Mouse (Mus musculus): Measurements from ENCODE around the gene 2610528A11Rik. TPM values are rescaled to one million over a fixed set of nuclear protein-coding genes. Genes with fewer than 3 reads are reported as not detected.

The 2610528A11Rik gene
- polyA plus RNA-seq, 1 experiment from 2014 or later = 0.43 TPM

GRCm38 (mm10) chr14:37101531-37101930 lies 12.3 kb downstream of the 2610528A11Rik start:
- DNase-seq (no peak), ATAC-seq (no peak)
- WGBS (ENCODE audit: insufficient replicate concordance) = 55% methylated on average over 5 of the region's 5 CpGs
- Histone ChIP-seq H3K27ac (ENCODE audit: low read depth) (no peak overlapping the region), H3K9me3 (ENCODE audit: low read length) (no peaks in the 10 kb centered on the region), H3K36me3 (replicated peaks; ENCODE audit: insufficient read depth, low read length) (no peaks in the 10 kb centered on the region), H3K9ac (replicated peaks) (no peak overlapping the region), H3K4me3 (ENCODE audit: low read depth, low read length) (no peak overlapping the region), H3K4me1 (ENCODE audit: insufficient read depth) (no peaks in the 10 kb centered on the region), H3K27me3 (ENCODE audit: insufficient read depth, low read length) (peaks cover 17% of the 10 kb centered on the region), H3K4me2 (ENCODE audit: low read depth, low read length) (no peak overlapping the region)
- TF ChIP-seq EP300 (IDR thresholded peaks at IDR 0.05; ENCODE audit: low read depth) (no peak), CTCF (IDR thresholded peaks at IDR 0.05; ENCODE audit: low read depth) (no peak)

DNA sequence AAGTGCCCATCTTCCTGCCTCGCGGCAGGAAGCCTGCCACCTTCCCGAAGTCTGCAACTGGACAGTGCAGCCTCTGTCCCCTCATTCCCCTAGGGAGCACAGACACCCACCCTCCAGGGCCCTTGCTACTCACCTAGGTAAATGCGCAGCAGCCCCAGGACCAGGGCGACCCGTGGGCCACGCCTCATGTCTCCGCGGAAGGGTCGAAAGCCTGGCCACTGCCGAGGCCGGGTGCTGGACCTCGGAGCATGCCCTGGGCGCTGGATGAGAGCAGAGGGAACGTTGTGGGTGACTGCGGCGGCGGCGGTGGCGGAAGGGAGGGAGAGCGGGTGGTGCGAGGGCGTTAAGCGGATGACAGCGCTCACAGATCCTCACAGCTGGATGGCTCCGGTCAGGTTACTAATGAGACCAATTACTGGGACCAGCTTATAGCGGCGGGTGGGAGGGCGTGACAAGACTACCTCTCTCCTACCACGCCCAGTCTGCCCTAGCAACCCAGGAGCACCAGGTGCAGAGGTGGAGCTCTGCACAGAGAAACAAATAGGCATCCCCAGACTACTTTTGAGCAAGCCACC lies 15.8 kb downstream of the 2610528A11Rik start, which contains the start of gene Cdhr1:
Gene Cdhr1 (minus strand): TSS at position 392 of the 575 bp plus-strand sequence.
- WGBS (ENCODE audit: insufficient replicate concordance) = 4% methylated on average over 25 of the region's 30 CpGs
- no peak within 1 kb of the TSS for H3K4me2 ChIP-seq (ENCODE audit: low read depth, low read length)
- peaks cover 17% of the 10 kb centered on the region for H3K27me3 ChIP-seq (ENCODE audit: insufficient read depth, low read length)
- no peaks in the 10 kb centered on the region for H3K9me3 ChIP-seq (ENCODE audit: low read length)
- DNase-seq = peak; percentile 14
- TF ChIP-seq CTCF (IDR thresholded peaks at IDR 0.05; ENCODE audit: low read depth) = no peak
- no peak for TF ChIP-seq EP300 (IDR thresholded peaks at IDR 0.05; ENCODE audit: low read depth)
- no peaks in the 10 kb centered on the region for H3K4me1 ChIP-seq (ENCODE audit: insufficient read depth)
- no peak within 1 kb of the TSS for H3K4me3 ChIP-seq (ENCODE audit: low read depth, low read length)
- no peak within 1 kb of the TSS for H3K27ac ChIP-seq (ENCODE audit: low read depth)
- H3K36me3 ChIP-seq (replicated peaks; ENCODE audit: insufficient read depth, low read length) = no peaks in the 10 kb centered on the region
- H3K9ac ChIP-seq (replicated peaks) = no peak within 1 kb of the TSS
- no peak for ATAC-seq

DNA sequence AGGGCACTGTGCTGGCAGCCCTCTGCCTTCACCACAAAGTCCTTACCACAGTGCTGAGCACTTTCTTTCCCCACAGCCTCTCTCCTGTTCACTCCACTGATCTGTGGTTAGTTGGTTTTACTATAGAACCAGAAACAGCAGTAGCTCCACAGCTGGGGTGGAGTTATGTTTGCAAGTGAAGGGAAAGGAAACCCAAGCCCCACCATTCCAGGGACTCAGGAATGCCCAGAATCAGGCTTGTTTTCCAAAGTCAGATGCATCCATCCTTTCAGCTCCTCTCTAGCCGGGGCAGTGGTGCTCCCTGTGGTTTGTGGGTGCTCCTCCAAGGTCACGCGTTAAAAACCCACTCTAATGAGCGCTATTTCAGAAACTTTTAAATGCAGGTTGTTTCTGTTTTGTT lies 18.3 kb downstream of the 2610528A11Rik start:
- H3K4me2 ChIP-seq (ENCODE audit: low read depth, low read length) = no peak overlapping the region
- no peak for ATAC-seq
- WGBS (ENCODE audit: insufficient replicate concordance) = 54% methylated on average over 4 of the region's 4 CpGs
- no peaks in the 10 kb centered on the region for H3K4me1 ChIP-seq (ENCODE audit: insufficient read depth)
- H3K27ac ChIP-seq (ENCODE audit: low read depth) = no peak overlapping the region
- H3K36me3 ChIP-seq (replicated peaks; ENCODE audit: insufficient read depth, low read length) = no peaks in the 10 kb centered on the region
- H3K9ac ChIP-seq (replicated peaks) = no peak overlapping the region
- peaks cover 17% of the 10 kb centered on the region for H3K27me3 ChIP-seq (ENCODE audit: insufficient read depth, low read length)
- H3K9me3 ChIP-seq (ENCODE audit: low read length) = no peaks in the 10 kb centered on the region
- H3K4me3 ChIP-seq (ENCODE audit: low read depth, low read length) = no peak overlapping the region
- no peak for DNase-seq
- TF ChIP-seq EP300 (IDR thresholded peaks at IDR 0.05; ENCODE audit: low read depth) (no peak), CTCF (IDR thresholded peaks at IDR 0.05; ENCODE audit: low read depth) (no peak)

GRCm38 (mm10) chr14:37094436-37094835 lies 19.4 kb downstream of the 2610528A11Rik start:
- Histone ChIP-seq H3K4me1 (ENCODE audit: insufficient read depth) (no peaks in the 10 kb centered on the region), H3K36me3 (replicated peaks; ENCODE audit: insufficient read depth, low read length) (no peaks in the 10 kb centered on the region), H3K9me3 (ENCODE audit: low read length) (no peaks in the 10 kb centered on the region), H3K27me3 (ENCODE audit: insufficient read depth, low read length) (peaks cover 17% of the 10 kb centered on the region), H3K4me3 (ENCODE audit: low read depth, low read length) (no peak overlapping the region), H3K9ac (replicated peaks) (no peak overlapping the region), H3K27ac (ENCODE audit: low read depth) (no peak overlapping the region), H3K4me2 (ENCODE audit: low read depth, low read length) (no peak overlapping the region)
- DNase-seq = no peak
- ATAC-seq = no peak
- TF ChIP-seq CTCF (IDR thresholded peaks at IDR 0.05; ENCODE audit: low read depth) (no peak), EP300 (IDR thresholded peaks at IDR 0.05; ENCODE audit: low read depth) (no peak)
- WGBS (ENCODE audit: insufficient replicate concordance) = 87% methylated on average over 6 of the region's 6 CpGs

DNA sequence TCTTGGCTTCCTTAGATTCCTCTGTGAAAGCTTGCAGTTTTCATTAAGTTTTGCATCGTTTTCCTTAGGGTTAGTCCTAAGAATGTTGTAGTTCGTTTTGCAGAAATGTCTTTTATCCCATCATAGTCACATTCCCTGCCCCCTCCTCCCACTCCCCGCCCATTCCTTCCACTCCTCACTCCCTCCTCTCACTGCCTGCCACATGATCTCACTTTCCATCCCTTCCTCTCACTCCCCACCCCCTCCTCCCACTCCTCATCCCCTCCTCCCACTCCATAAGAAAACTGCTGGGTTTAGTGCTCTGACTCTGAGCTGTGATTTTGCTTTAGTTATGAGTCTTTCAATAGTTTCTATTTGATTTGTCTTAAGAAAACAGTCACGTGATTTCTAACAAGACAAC lies 30.1 kb downstream of the 2610528A11Rik start:
- no peaks in the 10 kb centered on the region for H3K4me1 ChIP-seq (ENCODE audit: insufficient read depth)
- WGBS (ENCODE audit: insufficient replicate concordance) = 30% methylated on average over 4 of the region's 4 CpGs
- no peak overlapping the region for H3K4me2 ChIP-seq (ENCODE audit: low read depth, low read length)
- H3K4me3 ChIP-seq (ENCODE audit: low read depth, low read length) = no peak overlapping the region
- no peaks in the 10 kb centered on the region for H3K9me3 ChIP-seq (ENCODE audit: low read length)
- ATAC-seq (no peak), DNase-seq (no peak)
- H3K27ac ChIP-seq (ENCODE audit: low read depth) = no peak overlapping the region
- H3K27me3 ChIP-seq (ENCODE audit: insufficient read depth, low read length) = no peaks in the 10 kb centered on the region
- H3K36me3 ChIP-seq (replicated peaks; ENCODE audit: insufficient read depth, low read length) = no peaks in the 10 kb centered on the region
- no peak overlapping the region for H3K9ac ChIP-seq (replicated peaks)
- TF ChIP-seq CTCF (IDR thresholded peaks at IDR 0.05; ENCODE audit: low read depth) (no peak), EP300 (IDR thresholded peaks at IDR 0.05; ENCODE audit: low read depth) (no peak)

- H3K4me1 ChIP-seq (ENCODE audit: insufficient read depth) = no peaks in the 10 kb centered on the region
- H3K4me2 ChIP-seq (ENCODE audit: low read depth, low read length) = no peak overlapping the region
- no peak for TF ChIP-seq CTCF (IDR thresholded peaks at IDR 0.05; ENCODE audit: low read depth)
- no peak for TF ChIP-seq EP300 (IDR thresholded peaks at IDR 0.05; ENCODE audit: low read depth)
- ATAC-seq (no peak), DNase-seq (no peak)
- H3K4me3 ChIP-seq (ENCODE audit: low read depth, low read length) = no peak overlapping the region
- no peak overlapping the region for H3K9ac ChIP-seq (replicated peaks)
- 67% methylated on average over 1 of the region's 1 CpGs for WGBS (ENCODE audit: insufficient replicate concordance)
- H3K9me3 ChIP-seq (ENCODE audit: low read length) = no peaks in the 10 kb centered on the region
- no peaks in the 10 kb centered on the region for H3K27me3 ChIP-seq (ENCODE audit: insufficient read depth, low read length)
- H3K27ac ChIP-seq (ENCODE audit: low read depth) = no peak overlapping the region
- H3K36me3 ChIP-seq (replicated peaks; ENCODE audit: insufficient read depth, low read length) = no peaks in the 10 kb centered on the region
These were observed 33.1 kb downstream of the 2610528A11Rik start for GRCm38 (mm10) chr14:37080724-37081123.
